Mouse (Mus musculus) spleen, adult 12 weeks (tissue): ENCODE data around the gene Vezf1.

Experiments
- DNase-seq: peaks from one replicate; pipeline ENCODE4 v3.0.0; 2022; ENCODE audit warnings: low spot score

Vezf1 gene

DNA sequence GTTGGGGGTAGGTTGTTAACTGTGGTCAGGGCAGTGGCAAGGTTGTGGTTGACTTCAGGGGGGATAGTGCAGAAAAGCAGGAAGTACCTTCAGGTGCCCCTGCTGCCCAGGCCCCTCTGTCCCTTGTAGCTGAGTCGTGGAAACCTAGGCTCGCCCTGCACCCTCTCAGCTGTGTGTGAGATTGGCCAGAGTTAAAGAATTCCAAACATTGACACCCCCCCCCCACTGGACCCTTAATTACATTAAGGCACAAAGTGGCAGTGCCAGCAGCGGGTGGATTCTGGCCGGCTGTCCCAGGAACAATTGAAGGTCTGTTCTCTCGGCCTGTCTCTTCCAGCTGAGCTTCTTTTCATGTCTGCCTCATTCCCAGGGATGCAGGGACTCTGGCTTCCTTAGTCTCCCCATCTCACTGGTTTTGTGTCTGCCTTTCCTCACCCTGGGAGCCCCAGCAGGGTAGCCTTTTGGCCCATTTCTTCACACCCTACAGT lies 58.3 kb downstream of the Vezf1 start:
- DNase-seq, result no peak

DNA sequence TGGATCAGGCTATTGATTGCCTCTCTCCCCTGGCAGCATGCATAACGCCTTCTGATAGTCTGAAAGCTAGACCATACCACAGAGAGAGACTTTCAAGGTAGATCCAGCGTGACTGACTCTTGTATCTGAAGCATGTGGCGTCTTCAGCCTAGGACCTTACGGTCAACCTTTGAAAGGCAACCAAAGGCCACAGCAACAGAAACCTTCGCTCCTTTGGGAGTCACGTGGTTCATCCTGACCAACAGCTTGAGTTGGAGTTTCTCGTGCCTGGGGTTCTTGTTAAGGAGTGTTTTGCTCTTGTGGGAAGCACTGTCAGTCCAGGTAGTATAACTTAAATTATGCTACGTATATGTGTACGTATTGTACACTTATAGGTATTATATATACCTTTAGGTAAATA lies 60.4 kb downstream of the Vezf1 start:
- no peak for DNase-seq

DNA sequence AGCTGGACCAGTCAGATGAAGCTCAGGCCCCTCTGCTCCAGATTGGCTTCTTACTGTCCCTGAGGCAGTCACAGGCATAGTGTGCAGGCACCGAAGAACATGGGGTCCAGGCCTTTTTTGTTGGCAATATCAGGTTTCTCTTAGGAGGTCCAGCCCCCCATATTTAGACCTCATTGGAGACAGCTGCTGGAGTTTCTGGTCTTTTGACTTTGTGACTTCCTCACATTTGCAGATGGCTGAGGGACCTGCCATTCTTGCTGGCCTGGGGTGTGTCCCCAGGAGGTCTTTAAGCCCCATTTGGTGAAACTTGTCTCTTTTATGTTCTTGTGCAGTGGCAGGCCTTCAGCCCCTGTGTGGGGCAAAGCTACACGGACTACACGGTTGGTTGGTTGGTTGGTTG lies 61.2 kb downstream of the Vezf1 start:
- DNase-seq, result no peak

DNA sequence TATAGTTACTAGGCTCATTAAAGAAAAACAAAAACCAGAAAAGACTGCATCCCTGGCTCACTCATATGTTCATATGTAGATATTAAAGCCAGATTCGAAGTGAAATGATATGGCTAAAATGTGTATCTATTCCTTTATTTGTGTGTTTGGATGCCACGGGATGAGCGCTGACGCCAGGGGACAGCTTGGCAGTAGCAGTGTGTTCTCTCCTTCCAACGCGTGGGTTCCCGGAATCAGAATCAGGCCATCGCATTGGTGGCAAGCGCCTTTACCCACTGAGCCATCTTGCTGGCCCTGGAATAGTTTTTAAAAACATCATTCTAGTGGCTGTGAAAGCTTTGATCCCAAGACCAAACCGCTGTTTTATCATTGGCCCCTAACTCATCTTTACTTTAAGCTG lies 61.9 kb downstream of the Vezf1 start:
- no peak for DNase-seq

DNA sequence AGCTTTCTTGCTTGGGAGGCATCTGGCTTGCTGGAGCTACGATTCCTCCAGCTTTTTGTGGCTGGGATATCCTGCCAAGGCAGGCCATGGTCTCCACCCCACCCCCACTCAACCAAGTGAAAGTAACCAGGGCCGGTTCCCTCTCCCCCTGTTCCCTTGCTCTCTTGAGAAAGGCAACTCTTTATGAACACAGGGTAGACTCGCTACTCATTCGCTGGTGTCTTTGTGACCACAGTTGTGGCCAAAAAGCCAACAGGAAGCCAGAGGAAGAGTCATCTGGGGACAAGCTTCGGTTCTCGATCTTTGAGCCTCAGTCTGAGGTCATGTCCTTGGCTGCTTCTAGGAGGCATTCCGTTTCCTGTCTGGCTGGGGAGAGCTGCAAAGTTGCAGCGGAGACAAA lies 63.8 kb downstream of the Vezf1 start:
- no peak for DNase-seq
